Mouse (Mus musculus): ENCODE measurements around the gene Podxl. TPM values are rescaled to one million over a fixed set of nuclear protein-coding genes. Genes with fewer than 3 reads are reported as not detected.

Podxl gene
- polyA plus RNA-seq, 1 experiment: 4.8 TPM

DNA sequence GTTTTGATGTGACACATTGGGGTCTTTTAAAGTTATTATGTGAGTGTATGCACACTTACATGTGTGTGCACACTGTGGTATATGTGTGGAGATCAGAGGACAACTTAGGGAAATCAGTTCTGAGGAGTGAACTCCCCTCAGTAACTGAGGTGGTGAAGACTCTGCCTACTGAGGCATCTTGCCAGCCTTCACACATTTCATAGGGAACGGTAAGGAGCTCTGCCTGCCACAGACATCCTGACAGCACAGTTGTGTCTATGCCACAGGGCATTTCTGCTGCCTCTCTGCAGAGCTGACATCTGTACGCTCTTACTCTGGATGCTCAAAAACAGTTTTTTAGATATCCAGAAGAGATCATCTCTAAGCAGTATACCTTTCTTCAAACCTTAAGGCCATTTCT, 67.6 kb downstream of the Podxl start:
- peaks cover 63% of the 10 kb centered on the region for H3K36me3 ChIP-seq (ENCODE audit: control insufficient read depth, insufficient read depth)
- no peak overlapping the region for H3K4me3 ChIP-seq (ENCODE audit: insufficient read depth, poor library complexity, severe bottlenecking)
- no peaks in the 10 kb centered on the region for H3K79me2 ChIP-seq (ENCODE audit: control insufficient read depth, insufficient read depth)
- no peak for TF ChIP-seq FOSL1 (IDR thresholded peaks at IDR 0.05; ENCODE audit: insufficient read depth, low read length, poor library complexity, severe bottlenecking)
- TF ChIP-seq USF1 (IDR thresholded peaks at IDR 0.05; ENCODE audit: low read depth): no peak
- no peak for TF ChIP-seq CTCF (IDR thresholded peaks at IDR 0.05; ENCODE audit: control insufficient read depth, insufficient read depth, insufficient read length)
- TF ChIP-seq CEBPB (IDR thresholded peaks at IDR 0.05; ENCODE audit: low read depth): no peak
- no peak for TF ChIP-seq MYOG (IDR thresholded peaks at IDR 0.05; ENCODE audit: control insufficient read depth, extremely low read depth, insufficient read length)
- no peak overlapping the region for H3ac ChIP-seq (ENCODE audit: control insufficient read depth, insufficient read length, low read depth)
- H3K27me3 ChIP-seq (ENCODE audit: control insufficient read depth, insufficient read depth, insufficient read length): no peaks in the 10 kb centered on the region
- H3K79me3 ChIP-seq (ENCODE audit: low read depth): no peaks in the 10 kb centered on the region

DNA sequence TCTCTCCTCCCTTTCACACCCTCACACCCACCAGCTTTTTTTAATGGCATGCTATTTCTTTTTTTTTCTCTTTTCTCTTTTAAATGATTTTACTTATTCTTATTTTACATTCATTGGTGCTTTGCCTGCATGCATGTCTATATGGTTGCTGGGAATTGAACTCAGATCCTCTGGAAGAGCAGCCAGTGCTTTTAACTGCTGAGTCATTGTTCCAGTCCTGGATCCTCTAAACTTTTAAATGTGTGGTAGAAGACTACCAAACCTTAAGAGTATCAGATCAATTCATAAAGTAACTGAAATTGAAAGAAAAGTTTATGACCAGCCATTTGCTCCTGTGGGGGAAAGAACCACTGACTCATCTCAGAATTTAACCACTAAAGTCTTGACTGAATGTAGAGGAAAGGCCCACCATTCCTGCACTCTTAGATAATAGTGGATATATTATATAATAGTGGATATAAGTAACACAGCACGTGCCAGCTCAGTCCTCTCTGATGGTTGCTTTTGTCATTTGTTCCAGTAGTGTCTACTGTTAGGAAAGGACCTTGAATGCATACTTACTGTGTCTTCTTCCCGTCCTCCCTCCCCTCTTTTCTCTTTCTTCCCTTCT, 68.6 kb downstream of the Podxl start:
- TF ChIP-seq FOSL1 (IDR thresholded peaks at IDR 0.05; ENCODE audit: insufficient read depth, low read length, poor library complexity, severe bottlenecking): no peak
- no peak for TF ChIP-seq MAX (IDR thresholded peaks at IDR 0.05)
- no peak for TF ChIP-seq CTCF (IDR thresholded peaks at IDR 0.05; ENCODE audit: control insufficient read depth, insufficient read depth, insufficient read length)
- TF ChIP-seq MYOG (IDR thresholded peaks at IDR 0.05; ENCODE audit: control insufficient read depth, extremely low read depth, insufficient read length): no peak
- TF ChIP-seq USF1 (IDR thresholded peaks at IDR 0.05; ENCODE audit: low read depth): no peak
- TF ChIP-seq MYOD1 (IDR thresholded peaks at IDR 0.05; ENCODE audit: control insufficient read depth, insufficient read length, low read depth): no peak
- TF ChIP-seq CEBPB (IDR thresholded peaks at IDR 0.05; ENCODE audit: low read depth): no peak

GRCm38 (mm10) chr6:31489950-31490349, 73.8 kb downstream of the Podxl start:
- Histone ChIP-seq H3K79me2 (ENCODE audit: control insufficient read depth, insufficient read depth) (no peaks in the 10 kb centered on the region), H3K4me3 (ENCODE audit: insufficient read depth, poor library complexity, severe bottlenecking) (no peak overlapping the region)
- no peak for TF ChIP-seq MYOD1 (IDR thresholded peaks at IDR 0.05; ENCODE audit: control insufficient read depth, insufficient read length, low read depth)
- TF ChIP-seq USF1 (IDR thresholded peaks at IDR 0.05; ENCODE audit: low read depth): no peak
- no peak for TF ChIP-seq FOSL1 (IDR thresholded peaks at IDR 0.05; ENCODE audit: insufficient read depth, low read length, poor library complexity, severe bottlenecking)
- TF ChIP-seq CEBPB (IDR thresholded peaks at IDR 0.05; ENCODE audit: low read depth): no peak
- no peak for TF ChIP-seq MAX (IDR thresholded peaks at IDR 0.05)
- no peak for TF ChIP-seq CTCF (IDR thresholded peaks at IDR 0.05; ENCODE audit: control insufficient read depth, insufficient read depth, insufficient read length)
- no peak for TF ChIP-seq MYOG (IDR thresholded peaks at IDR 0.05; ENCODE audit: control insufficient read depth, extremely low read depth, insufficient read length)

More for the DNA sequence above, 68.6 kb downstream of the Podxl start:
- Histone ChIP-seq H3K79me2 (ENCODE audit: control insufficient read depth, insufficient read depth) (no peaks in the 10 kb centered on the region), H3K79me3 (ENCODE audit: low read depth) (no peaks in the 10 kb centered on the region), H3ac (ENCODE audit: control insufficient read depth, insufficient read length, low read depth) (no peak overlapping the region), H3K4me3 (ENCODE audit: insufficient read depth, poor library complexity, severe bottlenecking) (no peak overlapping the region), H3K36me3 (ENCODE audit: control insufficient read depth, insufficient read depth) (peaks cover 67% of the 10 kb centered on the region), H3K27me3 (ENCODE audit: control insufficient read depth, insufficient read depth, insufficient read length) (no peaks in the 10 kb centered on the region)

GRCm38 (mm10) chr6:31486601-31487000, 77.2 kb downstream of the Podxl start:
- H3K27me3 ChIP-seq (ENCODE audit: control insufficient read depth, insufficient read depth, insufficient read length): no peaks in the 10 kb centered on the region
- no peak overlapping the region for H3ac ChIP-seq (ENCODE audit: control insufficient read depth, insufficient read length, low read depth)
- H3K36me3 ChIP-seq (ENCODE audit: control insufficient read depth, insufficient read depth): peaks cover 25% of the 10 kb centered on the region
- no peak overlapping the region for H3K4me3 ChIP-seq (ENCODE audit: insufficient read depth, poor library complexity, severe bottlenecking)
- no peak for TF ChIP-seq FOSL1 (IDR thresholded peaks at IDR 0.05; ENCODE audit: insufficient read depth, low read length, poor library complexity, severe bottlenecking)
- H3K79me2 ChIP-seq (ENCODE audit: control insufficient read depth, insufficient read depth): no peaks in the 10 kb centered on the region
- no peaks in the 10 kb centered on the region for H3K79me3 ChIP-seq (ENCODE audit: low read depth)

More at GRCm38 (mm10) chr6:31489950-31490349, 73.8 kb downstream of the Podxl start:
- H3K27me3 ChIP-seq (ENCODE audit: control insufficient read depth, insufficient read depth, insufficient read length): no peaks in the 10 kb centered on the region
- H3ac ChIP-seq (ENCODE audit: control insufficient read depth, insufficient read length, low read depth): no peak overlapping the region
- peaks cover 50% of the 10 kb centered on the region for H3K36me3 ChIP-seq (ENCODE audit: control insufficient read depth, insufficient read depth)
- H3K79me3 ChIP-seq (ENCODE audit: low read depth): no peaks in the 10 kb centered on the region

- no peak overlapping the region for H3ac ChIP-seq (ENCODE audit: control insufficient read depth, insufficient read length, low read depth)
- H3K79me2 ChIP-seq (ENCODE audit: control insufficient read depth, insufficient read depth): no peaks in the 10 kb centered on the region
- no peak overlapping the region for H3K4me3 ChIP-seq (ENCODE audit: insufficient read depth, poor library complexity, severe bottlenecking)
- TF ChIP-seq CTCF (IDR thresholded peaks at IDR 0.05; ENCODE audit: control insufficient read depth, insufficient read depth, insufficient read length) (no peak), FOSL1 (IDR thresholded peaks at IDR 0.05; ENCODE audit: insufficient read depth, low read length, poor library complexity, severe bottlenecking) (no peak), CEBPB (IDR thresholded peaks at IDR 0.05; ENCODE audit: low read depth) (no peak), MYOD1 (IDR thresholded peaks at IDR 0.05; ENCODE audit: control insufficient read depth, insufficient read length, low read depth) (no peak), MAX (IDR thresholded peaks at IDR 0.05) (no peak), USF1 (IDR thresholded peaks at IDR 0.05; ENCODE audit: low read depth) (no peak), MYOG (IDR thresholded peaks at IDR 0.05; ENCODE audit: control insufficient read depth, extremely low read depth, insufficient read length) (no peak)
- H3K36me3 ChIP-seq (ENCODE audit: control insufficient read depth, insufficient read depth): peaks cover 25% of the 10 kb centered on the region
- no peaks in the 10 kb centered on the region for H3K79me3 ChIP-seq (ENCODE audit: low read depth)
- H3K27me3 ChIP-seq (ENCODE audit: control insufficient read depth, insufficient read depth, insufficient read length): no peaks in the 10 kb centered on the region
Measured at GRCm38 (mm10) chr6:31480008-31480407, 83.8 kb downstream of the Podxl start.

DNA sequence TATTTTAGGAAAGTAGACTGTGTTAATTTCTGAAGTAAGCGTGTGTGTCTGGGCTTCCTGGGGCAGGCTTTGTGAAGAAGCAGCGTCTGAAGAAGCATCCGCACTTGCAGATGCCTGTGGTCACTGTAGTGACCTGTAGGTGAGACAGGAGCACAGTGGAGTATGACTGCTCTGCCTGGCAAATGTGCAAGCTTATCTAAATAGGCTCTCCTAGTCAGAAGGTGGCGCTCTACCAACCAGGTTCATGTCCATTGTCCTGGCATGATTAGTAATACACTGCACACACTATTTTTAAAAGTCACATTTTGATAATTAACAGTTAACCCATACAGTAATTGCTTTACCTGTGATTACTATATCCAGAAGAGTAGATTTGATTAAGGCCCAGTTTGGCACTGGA, 85.6 kb downstream of the Podxl start:
- Histone ChIP-seq H3K27me3 (ENCODE audit: control insufficient read depth, insufficient read depth, insufficient read length) (no peaks in the 10 kb centered on the region), H3K4me3 (ENCODE audit: insufficient read depth, poor library complexity, severe bottlenecking) (no peak overlapping the region), H3ac (ENCODE audit: control insufficient read depth, insufficient read length, low read depth) (no peak overlapping the region), H3K79me3 (ENCODE audit: low read depth) (no peaks in the 10 kb centered on the region), H3K79me2 (ENCODE audit: control insufficient read depth, insufficient read depth) (no peaks in the 10 kb centered on the region), H3K36me3 (ENCODE audit: control insufficient read depth, insufficient read depth) (peaks cover 37% of the 10 kb centered on the region)
- TF ChIP-seq CEBPB (IDR thresholded peaks at IDR 0.05; ENCODE audit: low read depth) (no peak), USF1 (IDR thresholded peaks at IDR 0.05; ENCODE audit: low read depth) (no peak), MYOD1 (IDR thresholded peaks at IDR 0.05; ENCODE audit: control insufficient read depth, insufficient read length, low read depth) (no peak), MYOG (IDR thresholded peaks at IDR 0.05; ENCODE audit: control insufficient read depth, extremely low read depth, insufficient read length) (no peak), CTCF (IDR thresholded peaks at IDR 0.05; ENCODE audit: control insufficient read depth, insufficient read depth, insufficient read length) (no peak), FOSL1 (IDR thresholded peaks at IDR 0.05; ENCODE audit: insufficient read depth, low read length, poor library complexity, severe bottlenecking) (no peak), MAX (IDR thresholded peaks at IDR 0.05) (no peak)

Other genes starting within 250 kb of the Podxl start
- 44.9 TPM for gene Mkln1, start 165.2 kb downstream of the Podxl start, polyA plus RNA-seq (2012; fragmentation: generic; extraction: Trizol)